In genomic region chr7:49957142-49957541, GRCm38 (mm10) we compare ENCODE assay signal across 36 mouse cellular contexts. TPM values are rescaled to one million over a fixed set of nuclear protein-coding genes. Genes with fewer than 3 reads are reported as not detected.
DNase-seq lines count a peak whose midpoint lies in the region; ATAC-seq and TF ChIP-seq lines count a peak whose summit lies in the region.
"Had no signal": no experiment of that assay in that cellular context is flagged by ENCODE, and none has a peak within 500 bp of the region (broad histone marks: within the 10 kb centered on the region; RNA-seq: fewer than 3 reads in every experiment).

No protein-coding gene starts in this region.

- WGBS in kidney, adult 2 months: 24% methylated on average over 3 of the region's 3 CpGs
- WGBS in kidney, embryonic 16.5 days: 11% methylated on average over 3 of the region's 3 CpGs

- no peak for TF ChIP-seq CTCF in kidney, adult 2 months (conservative IDR thresholded peaks at IDR 0.05; ENCODE audit: insufficient read depth, insufficient read length, low read depth, low read length)

- no peak overlapping the region for H3K27ac ChIP-seq in kidney, adult 2 months (ENCODE audit: insufficient read depth, low read depth, low read length)
- H3K27ac ChIP-seq in kidney, embryonic 16.5 days (ENCODE audit: low read length): no peak overlapping the region
- H3K27ac ChIP-seq: embryonic facial prominence, embryonic 13.5 days; forebrain, embryonic 10.5 days; heart, embryonic 13.5 days; limb, embryonic 10.5 days; limb, embryonic 15.5 days; liver, embryonic 15.5 days; midbrain, embryonic 10.5 days; midbrain, embryonic 15.5 days; neural tube, embryonic 15.5 days had no signal

- no peaks in the 10 kb centered on the region for H3K9me3 ChIP-seq in kidney, embryonic 16.5 days (ENCODE audit: low read length)
- H3K9me3 ChIP-seq: embryonic facial prominence, embryonic 13.5 days; forebrain, embryonic 10.5 days; heart, embryonic 13.5 days; limb, embryonic 10.5 days; limb, embryonic 15.5 days; liver, embryonic 15.5 days; midbrain, embryonic 10.5 days; midbrain, embryonic 15.5 days; neural tube, embryonic 15.5 days had no signal

- ATAC-seq in kidney, embryonic 16.5 days (ENCODE audit: low FRiP score, low TSS enrichment): peak; percentile 63; the same call in 1 of the 2 replicates
- ATAC-seq: forebrain, embryonic 16.5 days; hindbrain, embryonic 16.5 days; midbrain, embryonic 15.5 days had no signal

- no peak overlapping the region for H3K4me2 ChIP-seq in kidney, embryonic 16.5 days (replicated peaks; ENCODE audit: low read depth, low read length)
- H3K4me2 ChIP-seq: embryonic facial prominence, embryonic 13.5 days; heart, embryonic 13.5 days; limb, embryonic 15.5 days; liver, embryonic 15.5 days; lung, embryonic 14.5 days; midbrain, embryonic 15.5 days; neural tube, embryonic 15.5 days had no signal

- no peaks in the 10 kb centered on the region for H3K36me3 ChIP-seq in kidney, adult 2 months (ENCODE audit: control insufficient read depth, insufficient read depth, low read length)
- no peaks in the 10 kb centered on the region for H3K36me3 ChIP-seq in kidney, embryonic 16.5 days (ENCODE audit: insufficient read depth, low read length)
- H3K36me3 ChIP-seq: embryonic facial prominence, embryonic 13.5 days; forebrain, embryonic 10.5 days; G1E; heart, embryonic 13.5 days; limb, embryonic 10.5 days; limb, embryonic 15.5 days; liver, embryonic 15.5 days; midbrain, embryonic 10.5 days; midbrain, embryonic 15.5 days had no signal

- no peaks in the 10 kb centered on the region for H3K27me3 ChIP-seq in kidney, adult 2 months (replicated peaks; ENCODE audit: control insufficient read depth, insufficient read depth, low read length)
- H3K27me3 ChIP-seq in kidney, embryonic 16.5 days (ENCODE audit: insufficient read depth, low read length): no peaks in the 10 kb centered on the region
- H3K27me3 ChIP-seq: embryonic facial prominence, embryonic 13.5 days; heart, embryonic 13.5 days; limb, embryonic 15.5 days; liver, embryonic 15.5 days; midbrain, embryonic 15.5 days; neural tube, embryonic 15.5 days had no signal

- no peak overlapping the region for H3K9ac ChIP-seq in kidney, embryonic 16.5 days (replicated peaks; ENCODE audit: low read length)
- H3K9ac ChIP-seq: embryonic facial prominence, embryonic 13.5 days; heart, embryonic 13.5 days; limb, embryonic 15.5 days; liver, embryonic 15.5 days; lung, embryonic 14.5 days; midbrain, embryonic 15.5 days; neural tube, embryonic 15.5 days had no signal

- no peaks in the 10 kb centered on the region for H3K4me1 ChIP-seq in kidney, adult 2 months (ENCODE audit: control insufficient read depth, insufficient read depth, low read length)
- peaks cover 4% of the 10 kb centered on the region; the same call in 1 of the 2 replicates for H3K4me1 ChIP-seq in kidney, embryonic 16.5 days (ENCODE audit: insufficient read depth, low read length)
- H3K4me1 ChIP-seq: embryonic facial prominence, embryonic 13.5 days; forebrain, embryonic 10.5 days; heart, embryonic 13.5 days; limb, embryonic 15.5 days; liver, embryonic 15.5 days; midbrain, embryonic 10.5 days; midbrain, embryonic 15.5 days had no signal

- DNase-seq in kidney, adult 18-20 months: peak; percentile 9
- no peak for DNase-seq in kidney, postnatal 14 days
- DNase-seq in kidney, adult 2 months: peak; percentile 59
- DNase-seq in spleen, adult 18-20 months: no peak
- no peak for DNase-seq in adrenal gland, adult 18-20 months (ENCODE audit: low spot score in 2 of 2)
- no peak for DNase-seq in embryo, embryonic 9.5 days (ENCODE audit: extremely low spot score)
- DNase-seq: adrenal gland, postnatal 14 days; cerebellum, adult 11 months; cerebellum, adult 9-10 months; cerebellum, postnatal 36 days; heart, postnatal 10 days; lung, embryonic 14.5 days; lung, postnatal 14 days; retina, postnatal 1 day; right cerebral cortex, postnatal 25 days; thymus, postnatal 14 days had no signal

- TF ChIP-seq POLR2A in kidney, adult 2 months (IDR thresholded peaks at IDR 0.05; ENCODE audit: low read depth, low read length): no peak

- H3K4me3 ChIP-seq in kidney, adult 2 months (ENCODE audit: insufficient read depth, low read depth, low read length): no peak overlapping the region
- H3K4me3 ChIP-seq in kidney, embryonic 16.5 days (ENCODE audit: low read length): no peak overlapping the region
- H3K4me3 ChIP-seq: embryonic facial prominence, embryonic 13.5 days; forebrain, embryonic 10.5 days; heart, embryonic 13.5 days; limb, embryonic 10.5 days; limb, embryonic 15.5 days; liver, embryonic 15.5 days; midbrain, embryonic 10.5 days; midbrain, embryonic 15.5 days; neural tube, embryonic 15.5 days had no signal

RNA-seq across cellular contexts. Expression of gene Nell1, which starts 17.5 kb away (rescaled TPM):
- not detected in 2 replicates for polyA plus RNA-seq in kidney, adult 2 months (2012; rRNA removed)
- 10.9 and 12.1 TPM in 2 replicates for polyA plus RNA-seq in kidney, embryonic 16.5 days (2015; fragmentation: Nextera tagmentation; extraction: Ambion mirVana)
- under 1 TPM; 0.10 to 0.60 TPM for total RNA-seq in adrenal gland, adult 18-20 months (2021)
- total RNA-seq: hematopoietic stem cell, adult 5-6 weeks; megakaryocyte progenitor cell, adult 5-6 weeks had no signal
- polyA plus RNA-seq: G1E had no signal

RNA-seq across cellular contexts. Expression of gene Slc6a5, which starts 47.2 kb away (rescaled TPM):
- 0.03 TPM in 1 of 2 replicates, not detected in the other for polyA plus RNA-seq in kidney, adult 2 months (2012; rRNA removed)
- 0.05 TPM in 1 of 2 replicates, not detected in the other for polyA plus RNA-seq in kidney, embryonic 16.5 days (2015; fragmentation: Nextera tagmentation; extraction: Ambion mirVana)
- total RNA-seq in adrenal gland, adult 18-20 months (2021): 1 to 10 TPM; 4.5 to 8.8 TPM
- total RNA-seq: gastrocnemius, adult 8-10 months; heart, adult 8-10 months; heart, postnatal 10 days; hematopoietic stem cell, adult 5-6 weeks; megakaryocyte progenitor cell, adult 5-6 weeks had no signal
- polyA plus RNA-seq: forebrain, embryonic 10.5 days; forebrain, embryonic 16.5 days; G1E; heart, embryonic 13.5 days; intestine, embryonic 14.5 days; limb, embryonic 10.5 days; liver, embryonic 15.5 days; lung, embryonic 14.5 days; midbrain, embryonic 10.5 days; stomach, embryonic 16.5 days; urinary bladder, adult 2 months had no signal

Comparison
In these comparisons a context has a peak if more than half of its experiments do, and no peak if none do; other contexts are left out.
1. DNase-seq: peak in kidney, adult 18-20 months (single experiment) and kidney, adult 2 months (single experiment); none in kidney, postnatal 14 days (single experiment), spleen, adult 18-20 months (0 of 2), adrenal gland, adult 18-20 months (0 of 2) and embryo, embryonic 9.5 days (single experiment).
2. RNA of gene Nell1, which starts 17.5 kb away (polyA plus RNA-seq): 10.9 to 12.1 TPM in kidney, embryonic 16.5 days; not detected in kidney, adult 2 months; every median in the first group is over 10 times any median in the second.